Mouse (Mus musculus): ENCODE results near the gene Zfp953. TPM values are rescaled to one million over a fixed set of nuclear protein-coding genes. Genes with fewer than 3 reads are reported as not detected.

Zfp953 gene
- polyA plus RNA-seq (2017; shearing (Covaris generic)): 1 to 10 TPM; 2.5 to 4.7 TPM

DNA sequence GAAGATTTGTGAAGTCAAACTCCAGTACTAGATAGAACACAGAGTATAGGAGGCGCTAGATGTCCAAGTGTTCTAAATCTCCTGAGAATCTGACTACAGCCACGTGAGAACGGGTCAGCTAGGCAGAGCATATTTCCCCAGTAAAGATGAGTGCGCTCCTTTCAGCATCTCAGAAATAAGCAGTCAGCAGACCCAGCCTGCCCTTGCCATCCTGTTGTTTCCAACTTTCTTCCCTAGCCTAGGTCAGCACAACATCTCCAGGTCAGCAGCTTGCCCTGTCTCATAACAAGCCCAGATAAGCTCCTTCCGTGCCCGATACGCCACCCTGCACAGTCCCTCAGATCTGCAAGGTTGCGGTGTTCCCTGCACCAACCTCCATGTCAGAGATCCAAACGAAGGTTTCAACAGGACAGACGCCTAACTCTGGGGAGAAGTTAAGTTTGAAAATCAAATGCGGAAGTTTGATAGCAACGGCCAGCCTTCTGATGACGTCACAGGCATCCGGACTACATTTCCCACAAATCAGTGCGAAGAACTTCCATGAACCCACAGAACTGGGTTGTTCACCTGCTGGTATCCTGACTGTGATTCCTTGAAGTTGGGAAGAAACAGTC lies at the start of gene Zfp953, which contains the start of gene Gm28044:
Zfp953 (minus strand) TSS at position 475 of the 614 bp plus-strand sequence.
Gm28044 (minus strand) TSS at position 406 of the 614 bp plus-strand sequence.

DNA sequence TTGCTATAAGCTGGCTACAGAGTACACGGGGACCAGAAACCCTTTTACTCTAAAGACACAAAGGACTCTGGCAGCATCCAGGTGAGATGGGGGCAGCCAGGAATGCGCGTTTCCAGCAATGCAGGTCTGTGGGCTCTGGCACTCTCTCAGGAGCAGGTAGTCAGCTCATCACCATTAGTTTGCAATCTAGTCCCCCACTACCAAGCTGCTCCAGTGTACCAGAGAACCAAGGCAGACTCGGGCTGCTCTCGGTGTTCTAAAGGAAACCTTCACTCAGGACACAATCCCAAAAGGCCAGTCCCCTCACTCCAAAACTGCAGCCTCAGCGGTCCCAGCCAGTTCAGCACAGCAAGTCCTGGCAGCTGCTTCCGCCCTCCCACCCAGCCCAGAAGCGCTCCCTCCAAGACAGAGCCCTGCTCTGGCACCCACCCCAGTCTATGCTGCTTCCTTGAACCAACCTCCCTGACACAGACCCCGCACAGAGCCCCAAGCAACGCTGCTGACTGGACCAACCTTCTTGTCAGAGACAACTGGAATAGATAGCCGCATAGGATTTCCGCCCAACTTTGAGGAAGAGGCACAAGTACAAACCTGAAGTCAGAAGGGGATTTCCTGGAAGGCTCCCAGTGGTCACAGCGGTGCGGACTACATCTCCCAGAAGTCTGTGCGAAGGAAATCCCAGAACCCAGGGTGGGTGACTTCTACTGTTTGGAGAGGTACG lies 38.9 kb upstream of the Zfp953 start, which contains the start of gene Zfp429:
Zfp429 (minus strand) TSS at position 637 of the 721 bp plus-strand sequence.

DNA sequence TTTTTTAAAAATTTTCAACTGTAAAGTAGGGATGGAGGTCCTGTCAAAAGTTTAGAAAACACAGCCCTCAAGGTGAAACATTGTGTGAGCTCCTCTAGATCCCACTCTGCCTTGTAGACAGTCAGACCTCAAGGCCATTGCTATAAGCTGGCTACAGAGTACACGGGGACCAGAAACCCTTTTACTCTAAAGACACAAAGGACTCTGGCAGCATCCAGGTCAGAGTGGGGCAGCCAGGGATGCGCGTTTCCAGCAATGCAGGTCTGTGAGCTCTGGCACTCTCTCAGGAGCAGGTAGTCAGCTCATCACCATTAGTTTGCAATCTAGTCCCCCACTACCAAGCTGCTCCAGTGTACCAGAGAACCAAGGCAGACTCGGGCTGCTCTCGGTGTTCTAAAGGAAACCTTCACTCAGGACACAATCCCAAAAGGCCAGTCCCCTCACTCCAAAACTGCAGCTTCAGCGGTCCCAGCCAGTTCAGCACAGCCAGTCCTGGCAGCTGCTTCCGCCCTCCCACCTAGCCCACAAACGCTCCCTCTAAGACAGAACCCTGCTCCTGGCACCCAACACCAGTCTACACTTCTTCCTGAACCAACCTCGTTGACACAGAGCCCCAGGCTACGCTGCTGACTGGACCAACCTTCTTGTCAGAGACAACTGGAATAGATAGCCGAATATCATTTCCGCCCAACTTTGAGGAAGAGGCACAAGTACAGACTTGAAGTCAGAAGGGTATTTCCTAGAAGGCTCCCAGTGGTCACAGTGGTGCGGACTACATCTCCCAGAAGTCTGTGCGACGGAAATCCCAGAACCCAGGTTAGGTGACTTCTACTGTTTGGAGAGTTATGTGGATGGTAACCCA lies 14.9 kb upstream of the Zfp953 start, which contains the start of the genes Gm28041 and Zfp456:
Gm28041 (minus strand) TSS at position 684 of the 862 bp plus-strand sequence.
Zfp456 (minus strand) TSS at position 761 of the 862 bp plus-strand sequence.

DNA sequence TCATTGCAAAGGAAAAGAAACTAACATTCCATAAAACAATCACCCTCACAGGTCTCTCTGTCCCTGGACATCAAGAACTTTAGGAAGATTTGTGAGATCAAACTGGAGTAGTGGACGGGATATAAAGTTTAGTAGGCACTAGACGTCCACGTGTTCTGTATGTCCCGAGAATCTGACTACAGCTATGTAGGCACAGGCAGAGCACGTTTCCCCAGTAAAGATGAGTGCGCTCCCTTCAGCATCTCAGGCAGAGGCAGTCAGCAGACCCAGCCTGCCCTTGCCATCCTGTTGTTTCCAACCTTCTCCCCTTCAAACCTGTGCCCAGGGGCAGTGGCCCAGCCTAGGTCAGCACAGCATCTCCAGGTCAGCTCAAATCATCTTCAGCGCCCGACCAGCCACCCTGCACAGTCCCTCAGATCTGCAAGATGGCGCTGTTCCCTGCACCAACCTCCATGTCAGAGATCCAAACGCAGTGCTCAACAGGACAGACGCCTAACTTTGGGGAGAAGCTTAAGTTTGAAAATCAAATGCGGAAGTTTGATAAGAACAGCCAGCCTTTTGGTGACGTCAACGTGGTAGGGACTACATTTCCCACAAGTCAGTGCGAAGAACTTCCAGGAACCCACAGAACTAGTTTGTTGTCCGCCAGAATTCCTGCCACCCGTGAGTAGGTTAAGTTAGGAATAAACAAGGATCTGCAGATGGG lies 28.2 kb downstream of the Zfp953 start, which contains the start of gene Zfp595:
Zfp595 (minus strand) TSS at position 552 of the 706 bp plus-strand sequence.

DNA sequence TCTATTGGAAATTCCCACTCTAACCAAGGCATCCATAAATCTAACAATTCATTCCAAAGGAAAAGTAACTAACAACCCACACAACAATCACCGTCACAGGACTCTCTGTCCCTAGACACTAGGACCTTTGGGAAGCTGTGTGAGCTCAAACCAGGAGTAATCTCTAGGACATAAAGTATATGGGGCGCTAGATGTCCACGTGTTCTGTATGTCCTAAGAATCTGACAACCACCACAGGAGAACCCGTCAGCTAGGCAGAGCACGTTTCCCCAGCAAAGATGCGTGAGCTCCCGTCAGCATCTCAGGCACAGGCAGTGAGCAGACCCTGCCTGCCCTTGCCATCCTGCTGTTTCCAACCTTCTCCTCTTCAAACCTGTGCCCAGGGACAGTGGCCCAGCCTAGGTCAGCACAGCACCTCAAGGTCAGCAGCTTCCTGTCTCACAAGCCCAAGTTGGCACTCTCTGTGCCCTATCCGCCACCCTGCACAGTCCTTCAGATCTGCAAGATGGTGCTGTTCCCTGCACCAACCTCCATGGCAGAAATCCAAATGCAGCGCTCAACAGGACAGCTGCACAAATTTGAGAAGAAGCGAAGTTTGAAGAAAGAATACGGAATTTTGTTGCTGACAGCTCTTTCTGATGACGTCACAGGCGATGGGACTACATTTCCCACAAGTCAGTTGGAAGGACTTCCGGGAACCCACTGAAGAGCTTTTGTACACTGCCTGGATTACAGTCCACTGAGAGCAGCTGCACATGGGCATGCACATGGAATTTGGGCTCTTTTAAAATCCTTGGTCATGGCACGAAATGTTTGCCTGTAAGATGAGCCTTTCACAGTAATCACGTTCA lies 54.4 kb downstream of the Zfp953 start, which contains the start of gene Zfp457:
Zfp457 (minus strand) TSS at position 664 of the 851 bp plus-strand sequence.

Other genes starting within 250 kb of the Zfp953 start
- gene Rslcan18, start 244.3 kb downstream of the Zfp953 start, polyA plus RNA-seq (2017; shearing (Covaris generic)): under 1 TPM; 0.10 to 0.25 TPM
- 1 to 10 TPM; 1.4 to 2.4 TPM for gene Zfp759, start 238.9 kb downstream of the Zfp953 start, polyA plus RNA-seq (2017; shearing (Covaris generic))
- gene Rsl1, start 187.4 kb downstream of the Zfp953 start, polyA plus RNA-seq (2017; shearing (Covaris generic)): 10 to 100 TPM; 14.0 to 14.2 TPM
- 1 to 10 TPM; 3.7 to 6.1 TPM for gene Zfp455, start 166.1 kb downstream of the Zfp953 start, polyA plus RNA-seq (2017; shearing (Covaris generic))
- gene Zfp458, start 82.1 kb downstream of the Zfp953 start, polyA plus RNA-seq (2017; shearing (Covaris generic)): 1 to 10 TPM in 1 of 2 experiments, under 1 TPM in 1; 0.58 to 2.5 TPM
- gene Zfp457, start 54.1 kb downstream of the Zfp953 start, polyA plus RNA-seq (2017; shearing (Covaris generic)): under 1 TPM in 1 of 2 experiments, not detected in 1; 0.68 TPM
- gene Zfp595, start 28.0 kb downstream of the Zfp953 start, polyA plus RNA-seq (2017; shearing (Covaris generic)): 1 to 10 TPM; 5.3 to 5.8 TPM
- gene Gm28044, start 69 bp downstream of the Zfp953 start, polyA plus RNA-seq (2017; shearing (Covaris generic)): 1 to 10 TPM; 1.1 to 1.8 TPM
- gene Gm28041, start 15.1 kb upstream of the Zfp953 start, polyA plus RNA-seq (2017; shearing (Covaris generic)): 1 to 10 TPM; 1.1 to 1.5 TPM
- gene Zfp456, start 15.2 kb upstream of the Zfp953 start, polyA plus RNA-seq (2017; shearing (Covaris generic)): 1 to 10 TPM; 3.6 to 7.3 TPM
- 10 to 100 TPM; 20.7 to 23.9 TPM for gene Zfp429, start 39.2 kb upstream of the Zfp953 start, polyA plus RNA-seq (2017; shearing (Covaris generic))
- 1 to 10 TPM; 4.0 to 6.1 TPM for gene Zfp459, start 60.8 kb upstream of the Zfp953 start, polyA plus RNA-seq (2017; shearing (Covaris generic))
- 10 to 100 TPM; 10.2 to 15.6 TPM for gene Zfp874a, start 91.0 kb upstream of the Zfp953 start, polyA plus RNA-seq (2017; shearing (Covaris generic))
- 10 to 100 TPM in 1 of 2 experiments, 1 to 10 TPM in 1; 10.0 to 15.0 TPM for gene Zfp874b, start 123.7 kb upstream of the Zfp953 start, polyA plus RNA-seq (2017; shearing (Covaris generic))
- 10 to 100 TPM; 11.8 to 17.4 TPM for gene Zfp58, start 139.9 kb upstream of the Zfp953 start, polyA plus RNA-seq (2017; shearing (Covaris generic))
- gene Gm26965, start 165.5 kb upstream of the Zfp953 start, polyA plus RNA-seq (2017; shearing (Covaris generic)): not detected
- 10 to 100 TPM; 35.4 to 69.7 TPM for gene Zfp87, start 165.6 kb upstream of the Zfp953 start, polyA plus RNA-seq (2017; shearing (Covaris generic))
- 10 to 100 TPM; 15.1 to 17.3 TPM for gene Zfp748, start 193.2 kb upstream of the Zfp953 start, polyA plus RNA-seq (2017; shearing (Covaris generic))
- gene Zfp729b, start 249.1 kb upstream of the Zfp953 start, polyA plus RNA-seq (2017; shearing (Covaris generic)): 1 to 10 TPM; 6.4 to 8.2 TPM